Mouse (Mus musculus): ENCODE results near the gene Tcf3. TPM values are rescaled to one million over a fixed set of nuclear protein-coding genes. Genes with fewer than 3 reads are reported as not detected.

Tcf3 gene
- total and polyA plus RNA-seq, 2 experiments from 2014 or later: 36.1 to 91.4 TPM

DNA sequence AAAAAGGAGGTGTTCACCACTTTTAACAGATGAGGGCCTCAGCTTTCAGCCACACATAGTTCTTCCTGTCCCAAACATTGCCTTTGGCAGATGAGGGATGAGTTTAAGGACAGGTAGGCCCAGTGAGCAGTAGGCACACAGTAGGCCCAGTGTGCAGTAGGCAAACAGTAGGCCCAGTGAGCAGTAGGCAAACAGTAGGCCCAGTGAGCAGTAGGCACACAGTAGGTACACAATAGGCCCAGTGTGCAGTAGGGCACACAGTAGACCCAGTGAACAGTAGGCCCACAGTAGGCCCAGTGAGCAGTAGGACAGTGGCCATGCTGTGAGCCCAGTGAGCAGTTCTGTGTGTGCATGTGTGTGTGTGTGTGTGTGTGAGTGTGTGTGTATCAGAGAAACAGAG is 6.6 kb upstream of the Tcf3 start:
- Histone ChIP-seq H3K9me3 (ENCODE audit: low read length) (no peaks in the 10 kb centered on the region), H3K27ac (ENCODE audit: low read depth, low read length) (no peak overlapping the region), H3K36me3 (ENCODE audit: insufficient read depth) (no peaks in the 10 kb centered on the region), H3K4me3 (ENCODE audit: low read depth, low read length) (no peak overlapping the region), H3K4me1 (ENCODE audit: insufficient read depth) (no peaks in the 10 kb centered on the region), H3K4me2 (ENCODE audit: low read depth) (no peak overlapping the region), H3K27me3 (ENCODE audit: insufficient read depth, low read length) (no peaks in the 10 kb centered on the region; the same call in 1 of the 2 replicates), H3K9ac (no peak overlapping the region)
- ATAC-seq (no peak), DNase-seq (no peak)
- no peak for TF ChIP-seq CTCF (IDR thresholded peaks at IDR 0.05; ENCODE audit: low read depth)

DNA sequence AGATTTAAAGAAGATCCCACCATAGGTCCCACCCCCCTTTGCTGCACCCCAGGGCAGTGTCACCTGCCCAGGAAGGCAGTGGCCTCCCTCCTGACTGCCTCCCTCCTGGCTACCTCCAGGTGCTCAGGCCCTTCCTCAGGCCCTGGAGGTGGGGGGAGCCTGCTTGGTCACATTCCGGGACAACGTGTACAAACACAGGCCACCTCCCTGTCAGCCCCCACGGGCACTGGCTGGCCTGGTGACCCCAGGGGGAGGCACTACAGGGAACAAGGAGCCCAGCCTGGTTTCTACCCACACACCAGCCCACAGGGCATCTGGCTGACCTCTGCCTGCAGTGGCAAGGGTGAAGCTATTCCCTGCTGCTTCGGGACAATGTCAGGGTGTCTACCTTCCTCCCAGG is 4.5 kb upstream of the Tcf3 start:
- no peak overlapping the region for H3K4me2 ChIP-seq (ENCODE audit: low read depth)
- no peak for TF ChIP-seq CTCF (IDR thresholded peaks at IDR 0.05; ENCODE audit: low read depth)
- H3K27ac ChIP-seq (ENCODE audit: low read depth, low read length): no peak overlapping the region
- 73% methylated on average over 4 of the region's 4 CpGs for WGBS
- no peaks in the 10 kb centered on the region for H3K36me3 ChIP-seq (ENCODE audit: insufficient read depth)
- DNase-seq (no peak), ATAC-seq (no peak)
- no peaks in the 10 kb centered on the region for H3K27me3 ChIP-seq (ENCODE audit: insufficient read depth, low read length)
- H3K4me1 ChIP-seq (ENCODE audit: insufficient read depth): no peaks in the 10 kb centered on the region
- no peaks in the 10 kb centered on the region for H3K9me3 ChIP-seq (ENCODE audit: low read length)
- H3K4me3 ChIP-seq (ENCODE audit: low read depth, low read length): no peak overlapping the region
- no peak overlapping the region for H3K9ac ChIP-seq

DNA sequence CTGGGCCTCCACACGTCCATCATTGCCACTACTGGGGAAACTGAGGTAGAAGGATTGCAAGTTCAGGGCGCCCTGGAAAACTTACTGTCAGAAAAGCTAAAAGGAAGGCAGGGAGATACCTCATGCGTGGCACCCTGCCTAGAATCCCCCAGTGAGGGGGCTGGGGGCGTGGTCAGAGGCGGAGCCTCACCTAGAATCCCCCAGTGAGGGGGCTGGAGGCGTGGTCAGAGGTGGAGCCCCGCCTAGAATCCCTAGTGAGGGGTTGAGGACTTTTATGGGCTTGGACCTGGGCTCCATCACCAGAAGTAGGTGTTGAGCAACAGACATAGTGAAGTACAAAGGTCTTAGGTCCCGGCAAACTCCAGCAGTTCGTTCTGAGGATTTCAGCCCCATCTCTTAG is 2.8 kb upstream of the Tcf3 start:
- Histone ChIP-seq H3K27me3 (ENCODE audit: insufficient read depth, low read length) (no peaks in the 10 kb centered on the region), H3K4me2 (ENCODE audit: low read depth) (no peak overlapping the region), H3K4me3 (ENCODE audit: low read depth, low read length) (no peak overlapping the region), H3K4me1 (ENCODE audit: insufficient read depth) (peaks cover 13% of the 10 kb centered on the region; the same call in 1 of the 2 replicates), H3K36me3 (ENCODE audit: insufficient read depth) (no peaks in the 10 kb centered on the region), H3K27ac (ENCODE audit: low read depth, low read length) (no peak overlapping the region), H3K9me3 (ENCODE audit: low read length) (no peaks in the 10 kb centered on the region), H3K9ac (no peak overlapping the region)
- DNase-seq: peak; percentile 34
- ATAC-seq: no peak
- no peak for TF ChIP-seq CTCF (IDR thresholded peaks at IDR 0.05; ENCODE audit: low read depth)
- 17% methylated on average over 9 of the region's 9 CpGs for WGBS

DNA sequence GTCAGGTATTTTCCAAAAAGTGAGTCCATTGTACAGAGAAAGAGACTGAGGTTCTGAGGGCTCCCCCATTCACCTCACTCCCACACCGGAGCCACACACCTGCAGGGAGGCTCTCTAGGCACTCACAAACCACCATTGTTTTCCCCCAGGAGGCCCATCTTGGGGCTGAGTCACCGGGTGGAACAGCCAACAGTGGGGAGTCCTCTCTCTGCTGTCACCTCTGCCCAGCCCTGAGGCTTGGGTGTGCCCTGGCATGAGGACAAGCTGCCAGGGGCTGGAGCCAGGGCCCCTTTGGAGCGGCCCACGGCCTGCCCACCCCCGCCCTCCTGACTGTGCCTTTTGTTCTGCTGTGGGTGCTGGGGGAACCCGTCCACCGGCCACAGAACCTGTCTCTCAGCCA is 2.3 kb upstream of the Tcf3 start:
- TF ChIP-seq CTCF (IDR thresholded peaks at IDR 0.05; ENCODE audit: low read depth): no peak
- ATAC-seq: no peak
- WGBS: 37% methylated on average over 7 of the region's 7 CpGs

DNA sequence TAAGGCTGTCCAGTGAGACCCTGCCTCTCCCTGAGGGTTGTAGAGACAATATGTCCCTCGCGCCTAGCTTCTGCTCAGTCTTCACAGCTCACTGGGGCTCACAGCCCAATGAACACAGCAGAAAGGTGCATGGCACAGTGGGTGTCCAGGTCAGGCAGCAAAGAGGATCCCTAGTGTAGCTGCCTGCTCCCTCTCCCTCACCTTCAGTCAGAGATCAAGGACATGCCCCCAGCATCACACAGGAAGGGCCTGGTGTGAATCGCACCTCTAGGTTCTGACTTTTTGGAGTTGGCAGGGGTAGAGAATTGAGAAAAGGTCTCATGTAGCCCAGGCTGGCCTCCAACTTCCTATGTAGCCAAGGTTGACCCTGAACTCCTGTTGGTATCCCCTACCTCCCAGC is 1.4 kb upstream of the Tcf3 start:
- no peaks in the 10 kb centered on the region for H3K27me3 ChIP-seq (ENCODE audit: insufficient read depth, low read length)
- H3K9ac ChIP-seq: no peak overlapping the region
- ATAC-seq: no peak
- no peaks in the 10 kb centered on the region for H3K9me3 ChIP-seq (ENCODE audit: low read length)
- peaks cover 8% of the 10 kb centered on the region for H3K36me3 ChIP-seq (ENCODE audit: insufficient read depth)
- H3K27ac ChIP-seq (ENCODE audit: low read depth, low read length): no peak overlapping the region
- DNase-seq: no peak
- H3K4me1 ChIP-seq (ENCODE audit: insufficient read depth): peaks cover 13% of the 10 kb centered on the region; the same call in 1 of the 2 replicates
- TF ChIP-seq CTCF (IDR thresholded peaks at IDR 0.05; ENCODE audit: low read depth): no peak
- H3K4me2 ChIP-seq (ENCODE audit: low read depth): no peak overlapping the region
- WGBS: 89% methylated on average over 3 of the region's 3 CpGs
- no peak overlapping the region for H3K4me3 ChIP-seq (ENCODE audit: low read depth, low read length)

More for the DNA sequence above, 2.3 kb upstream of the Tcf3 start:
- H3K36me3 ChIP-seq (ENCODE audit: insufficient read depth): no peaks in the 10 kb centered on the region
- no peaks in the 10 kb centered on the region for H3K9me3 ChIP-seq (ENCODE audit: low read length)
- no peak overlapping the region for H3K27ac ChIP-seq (ENCODE audit: low read depth, low read length)
- no peak for DNase-seq
- no peaks in the 10 kb centered on the region for H3K27me3 ChIP-seq (ENCODE audit: insufficient read depth, low read length)
- no peak overlapping the region for H3K9ac ChIP-seq
- no peak overlapping the region for H3K4me2 ChIP-seq (ENCODE audit: low read depth)
- peaks cover 13% of the 10 kb centered on the region; the same call in 1 of the 2 replicates for H3K4me1 ChIP-seq (ENCODE audit: insufficient read depth)
- H3K4me3 ChIP-seq (ENCODE audit: low read depth, low read length): no peak overlapping the region

DNA sequence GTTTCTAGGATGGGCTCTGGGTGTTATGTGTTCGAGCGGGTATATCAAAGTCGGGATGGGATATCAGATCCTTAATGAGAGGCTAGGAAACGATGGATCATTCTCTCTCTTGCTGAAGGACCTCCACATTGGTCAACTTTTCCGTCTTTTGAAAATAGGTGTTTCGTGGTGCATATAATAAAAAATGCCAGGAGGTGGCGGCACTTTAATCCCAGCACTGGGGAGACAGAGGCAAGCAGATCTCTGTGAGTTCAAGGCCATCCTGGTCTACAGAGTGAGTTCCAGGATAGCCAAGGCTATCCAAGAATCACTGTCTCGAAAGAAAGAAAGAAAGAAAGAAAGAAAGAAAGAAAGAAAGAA is 766 bp upstream of the Tcf3 start:
- Histone ChIP-seq H3K9me3 (ENCODE audit: low read length) (no peaks in the 10 kb centered on the region), H3K36me3 (ENCODE audit: insufficient read depth) (peaks cover 10% of the 10 kb centered on the region), H3K4me1 (ENCODE audit: insufficient read depth) (peaks cover 13% of the 10 kb centered on the region; the same call in 1 of the 2 replicates), H3K4me2 (ENCODE audit: low read depth) (no peak overlapping the region), H3K9ac (no peak overlapping the region), H3K27me3 (ENCODE audit: insufficient read depth, low read length) (no peaks in the 10 kb centered on the region), H3K4me3 (ENCODE audit: low read depth, low read length) (peak overlapping the region; percentile 93; the same call in 1 of the 2 replicates), H3K27ac (ENCODE audit: low read depth, low read length) (no peak overlapping the region)
- WGBS: 9% methylated on average over 8 of the region's 8 CpGs
- ATAC-seq (no peak), DNase-seq (no peak)
- peak; percentile 23; the same call in 1 of the 2 replicates for TF ChIP-seq CTCF (IDR thresholded peaks at IDR 0.05; ENCODE audit: low read depth)

DNA sequence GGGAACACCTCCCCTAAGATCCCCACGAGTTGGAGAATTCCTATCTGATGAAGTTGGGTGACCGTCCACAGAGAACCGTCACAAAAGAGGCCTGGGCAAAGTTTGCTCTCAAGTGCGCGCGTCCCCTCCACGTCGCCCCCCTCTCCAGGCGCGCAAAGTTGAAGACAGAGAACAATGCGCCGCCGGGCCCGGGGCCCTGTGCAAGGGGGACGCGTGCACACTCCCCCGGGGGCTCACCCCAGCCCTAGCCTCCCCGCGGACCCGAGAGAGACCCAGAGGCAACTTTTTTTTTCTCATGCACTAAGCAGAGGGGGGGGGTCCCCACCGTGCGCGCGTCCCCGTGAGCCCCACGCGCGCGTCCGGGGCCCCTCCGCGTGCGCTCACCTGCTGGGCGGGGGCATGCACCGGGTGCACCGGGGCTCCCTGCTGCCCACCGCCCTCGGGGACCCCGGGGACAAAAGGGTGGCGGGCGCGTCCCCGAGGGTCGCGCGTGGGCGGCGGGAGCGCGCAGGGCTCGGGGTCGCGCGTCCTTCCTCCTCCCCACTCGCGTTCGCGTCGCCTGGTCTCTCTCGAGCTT is 423 bp downstream of the Tcf3 start:
- TF ChIP-seq CTCF (IDR thresholded peaks at IDR 0.05; ENCODE audit: low read depth): no peak
- Histone ChIP-seq H3K9ac (peak overlapping the region; percentile 90), H3K4me1 (ENCODE audit: insufficient read depth) (peaks cover 13% of the 10 kb centered on the region; the same call in 1 of the 2 replicates), H3K9me3 (ENCODE audit: low read length) (no peaks in the 10 kb centered on the region), H3K36me3 (ENCODE audit: insufficient read depth) (peaks cover 21% of the 10 kb centered on the region), H3K27ac (ENCODE audit: low read depth, low read length) (peak overlapping the region; percentile 93), H3K27me3 (ENCODE audit: insufficient read depth, low read length) (no peaks in the 10 kb centered on the region), H3K4me2 (ENCODE audit: low read depth) (peak overlapping the region; percentile 70), H3K4me3 (ENCODE audit: low read depth, low read length) (peak overlapping the region; percentile 93)
- DNase-seq (peak; percentile 57), ATAC-seq (no peak)
- 1% methylated on average over 52 of the region's 60 CpGs for WGBS

Measured in forebrain, postnatal 0 days (tissue).